Mouse (Mus musculus) hindbrain, embryonic 11.5 days (tissue): ENCODE measurements around the gene Yeats4. TPM values are rescaled to one million over a fixed set of nuclear protein-coding genes. Genes with fewer than 3 reads are reported as not detected.

Experiments used
- ATAC-seq: fragments of 200-750 bp; cut with Nextera tagmentation; 2 replicates; pipeline ENCODE4 v1.8.0; 2017; ENCODE audit warnings: mild to moderate bottlenecking, moderate TSS enrichment, moderate library complexity; ENCODE audit not compliant: low FRiP score
- DNase-seq: peaks from one replicate; pipeline ENCODE4 v3.0.0-alpha.2; 2015; ENCODE audit warnings: low spot score
- H3K27ac ChIP-seq: fragments of 300-500 bp; sonication (generic); 2 replicates; pipeline ENCODE4 v1.5.1; 2014; ENCODE audit warnings: mild to moderate bottlenecking, low read depth, low read length
- H3K27me3 ChIP-seq: fragments of 300-500 bp; sonication (generic); 2 replicates; pipeline ENCODE4 v1.6.1; 2014; ENCODE audit warnings: mild to moderate bottlenecking, low read length, moderate library complexity, mixed read lengths; ENCODE audit not compliant: control insufficient read depth, insufficient read depth
- H3K36me3 ChIP-seq: fragments of 300-500 bp; sonication (generic); 2 replicates; pipeline ENCODE4 v1.6.1; 2014; ENCODE audit warnings: mild to moderate bottlenecking, low read length, moderate library complexity, mixed read lengths; ENCODE audit not compliant: control insufficient read depth, insufficient read depth
- H3K4me1 ChIP-seq: fragments of 300-500 bp; sonication (generic); replicated peaks from 2 replicates; pipeline ENCODE4 v1.6.1; 2014; ENCODE audit warnings: low read length, mixed read lengths; ENCODE audit not compliant: control insufficient read depth, insufficient read depth
- H3K4me2 ChIP-seq: fragments of 300-500 bp; sonication (generic); replicated peaks from 2 replicates; pipeline ENCODE4 v1.6.1; 2014; ENCODE audit warnings: mild to moderate bottlenecking, low read depth, low read length
- H3K4me3 ChIP-seq: fragments of 300-500 bp; sonication (generic); 2 replicates; pipeline ENCODE4 v1.5.1; 2014; ENCODE audit warnings: low read depth, low read length
- H3K9ac ChIP-seq: fragments of 300-500 bp; sonication (generic); 2 replicates; pipeline ENCODE4 v1.6.1; 2014; ENCODE audit warnings: low read depth, low read length
- H3K9me3 ChIP-seq: fragments of 300-500 bp; sonication (generic); 2 replicates; pipeline ENCODE4 v1.6.1; 2016; ENCODE audit warnings: low read length; ENCODE audit not compliant: control insufficient read depth
- WGBS: fragments of 180-500 bp; shearing (Covaris S2); extraction: QIAGEN DNeasy Blood & Tissue Kit; methylation state at CpG from one replicate; pipeline ENCODE4 v1.1.7; 2014; 5-methylcytosine and 5-hydroxymethylcytosine counted together
- polyA plus RNA-seq: library from polyadenylated mRNA; unstranded; fragments of >200 nt; fragmentation: Nextera tagmentation; extraction: Ambion mirVana; gene quantifications from 2 replicates; pipeline ENCODE4 v1.2.1, GENCODE M21; 2014

The Yeats4 gene
- polyA plus RNA-seq, 1 experiment from 2014 or later: 141 TPM

- Histone ChIP-seq H3K9me3 (no peaks in the 10 kb centered on the region), H3K4me2 (no peak overlapping the region), H3K36me3 (no peaks in the 10 kb centered on the region), H3K27me3 (no peaks in the 10 kb centered on the region), H3K4me3 (no peak overlapping the region), H3K4me1 (no peaks in the 10 kb centered on the region), H3K9ac (no peak overlapping the region), H3K27ac (no peak overlapping the region)
- DNase-seq (no peak), ATAC-seq (no peak)
- 83% methylated on average over 5 of the region's 5 CpGs for WGBS
These were observed 30.9 kb downstream of the Yeats4 start for GRCm38 (mm10) chr10:117193364-117193763.

GRCm38 (mm10) chr10:117185399-117186089, 38.8 kb downstream of the Yeats4 start:
- H3K4me2 ChIP-seq: no peak overlapping the region
- H3K9ac ChIP-seq: no peak overlapping the region
- DNase-seq (no peak), ATAC-seq (no peak)
- no peaks in the 10 kb centered on the region for H3K27me3 ChIP-seq
- H3K27ac ChIP-seq: no peak overlapping the region
- WGBS: 77% methylated on average over 9 of the region's 9 CpGs
- no peaks in the 10 kb centered on the region for H3K4me1 ChIP-seq
- H3K4me3 ChIP-seq: no peak overlapping the region
- H3K36me3 ChIP-seq: no peaks in the 10 kb centered on the region
- H3K9me3 ChIP-seq: no peaks in the 10 kb centered on the region

GRCm38 (mm10) chr10:117181098-117181497, 43.2 kb downstream of the Yeats4 start:
- 69% methylated on average over 3 of the region's 3 CpGs for WGBS
- Histone ChIP-seq H3K9me3 (no peaks in the 10 kb centered on the region), H3K9ac (no peak overlapping the region), H3K36me3 (no peaks in the 10 kb centered on the region), H3K4me1 (no peaks in the 10 kb centered on the region), H3K4me3 (no peak overlapping the region), H3K4me2 (no peak overlapping the region), H3K27ac (no peak overlapping the region), H3K27me3 (no peaks in the 10 kb centered on the region)
- DNase-seq (no peak), ATAC-seq (no peak)

- no peaks in the 10 kb centered on the region for H3K4me1 ChIP-seq
- no peak overlapping the region for H3K27ac ChIP-seq
- no peaks in the 10 kb centered on the region for H3K9me3 ChIP-seq
- H3K9ac ChIP-seq: no peak overlapping the region
- 58% methylated on average over 12 of the region's 12 CpGs for WGBS
- no peaks in the 10 kb centered on the region for H3K27me3 ChIP-seq
- no peak for ATAC-seq
- H3K4me3 ChIP-seq: no peak overlapping the region
- H3K36me3 ChIP-seq: no peaks in the 10 kb centered on the region
- H3K4me2 ChIP-seq: no peak overlapping the region
- DNase-seq: no peak
These were observed 49.7 kb downstream of the Yeats4 start for GRCm38 (mm10) chr10:117174645-117175044.

- Histone ChIP-seq H3K4me1 (no peaks in the 10 kb centered on the region), H3K9me3 (no peaks in the 10 kb centered on the region), H3K27ac (no peak overlapping the region), H3K4me2 (no peak overlapping the region), H3K4me3 (no peak overlapping the region), H3K36me3 (no peaks in the 10 kb centered on the region), H3K27me3 (no peaks in the 10 kb centered on the region), H3K9ac (no peak overlapping the region)
- ATAC-seq (no peak), DNase-seq (no peak)
- WGBS: 43% methylated on average over 13 of the region's 13 CpGs
These were observed 50.5 kb downstream of the Yeats4 start for GRCm38 (mm10) chr10:117173566-117174438.

GRCm38 (mm10) chr10:117173111-117173510, 51.2 kb downstream of the Yeats4 start:
- Histone ChIP-seq H3K4me1 (no peaks in the 10 kb centered on the region), H3K36me3 (no peaks in the 10 kb centered on the region), H3K4me2 (no peak overlapping the region), H3K9ac (no peak overlapping the region), H3K27ac (no peak overlapping the region), H3K9me3 (no peaks in the 10 kb centered on the region), H3K27me3 (no peaks in the 10 kb centered on the region), H3K4me3 (no peak overlapping the region)
- no peak for DNase-seq
- ATAC-seq: no peak
- 94% methylated on average over 1 of the region's 1 CpGs for WGBS

GRCm38 (mm10) chr10:117172069-117172468, 52.2 kb downstream of the Yeats4 start:
- Histone ChIP-seq H3K4me2 (no peak overlapping the region), H3K36me3 (no peaks in the 10 kb centered on the region), H3K27me3 (no peaks in the 10 kb centered on the region), H3K4me1 (no peaks in the 10 kb centered on the region), H3K4me3 (no peak overlapping the region), H3K9me3 (no peaks in the 10 kb centered on the region), H3K9ac (no peak overlapping the region), H3K27ac (no peak overlapping the region)
- DNase-seq (no peak), ATAC-seq (no peak)
- WGBS: 40% methylated on average over 3 of the region's 3 CpGs

- H3K36me3 ChIP-seq: no peaks in the 10 kb centered on the region
- H3K4me1 ChIP-seq: no peaks in the 10 kb centered on the region
- H3K4me2 ChIP-seq: no peak overlapping the region
- no peak overlapping the region for H3K27ac ChIP-seq
- 87% methylated on average over 11 of the region's 11 CpGs for WGBS
- no peaks in the 10 kb centered on the region for H3K27me3 ChIP-seq
- H3K9ac ChIP-seq: no peak overlapping the region
- no peaks in the 10 kb centered on the region for H3K9me3 ChIP-seq
- H3K4me3 ChIP-seq: no peak overlapping the region
- DNase-seq (no peak), ATAC-seq (no peak)
These were observed 57.4 kb downstream of the Yeats4 start for GRCm38 (mm10) chr10:117166785-117167425.
